Mouse (Mus musculus): ENCODE results near the gene Smad3. TPM values are rescaled to one million over a fixed set of nuclear protein-coding genes. Genes with fewer than 3 reads are reported as not detected.
A peak's percentile ranks its signal among the peaks of the same experiment; 100 is the strongest.

The Smad3 gene
- polyA plus RNA-seq (2012; ENCODE audit: insufficient read depth, insufficient read length, missing spikeins) = 6.3 and 10.3 TPM in 2 replicates

GRCm38 (mm10) chr9:63757865-63758440 is at the start of gene Smad3:
Smad3 (minus strand) TSS chr9:63757994.
- Histone ChIP-seq H3K27ac (replicated peaks; ENCODE audit: low read depth, low read length) (peak within 1 kb of the TSS; percentile 54), H3K4me3 (ENCODE audit: insufficient read depth, low read depth, low read length) (peak within 1 kb of the TSS; percentile 87), H3K4me1 (ENCODE audit: control insufficient read depth, insufficient read depth, insufficient read length, low read length) (peaks cover 10% of the 10 kb centered on the region)

- no peaks in the 10 kb centered on the region for H3K4me1 ChIP-seq (ENCODE audit: control insufficient read depth, insufficient read depth, insufficient read length, low read length)
- H3K4me3 ChIP-seq (ENCODE audit: insufficient read depth, low read depth, low read length) = no peak overlapping the region
- H3K27ac ChIP-seq (replicated peaks; ENCODE audit: low read depth, low read length) = no peak overlapping the region
These were observed 47.1 kb upstream of the Smad3 start for GRCm38 (mm10) chr9:63804847-63805246.

- Histone ChIP-seq H3K27ac (replicated peaks; ENCODE audit: low read depth, low read length) (no peak overlapping the region), H3K4me3 (ENCODE audit: insufficient read depth, low read depth, low read length) (no peak overlapping the region), H3K4me1 (ENCODE audit: control insufficient read depth, insufficient read depth, insufficient read length, low read length) (no peaks in the 10 kb centered on the region)
These were observed 45.4 kb upstream of the Smad3 start for GRCm38 (mm10) chr9:63803181-63803591.

GRCm38 (mm10) chr9:63802504-63802903 is 44.7 kb upstream of the Smad3 start:
- H3K4me3 ChIP-seq (ENCODE audit: insufficient read depth, low read depth, low read length) = no peak overlapping the region
- no peaks in the 10 kb centered on the region for H3K4me1 ChIP-seq (ENCODE audit: control insufficient read depth, insufficient read depth, insufficient read length, low read length)
- H3K27ac ChIP-seq (replicated peaks; ENCODE audit: low read depth, low read length) = no peak overlapping the region

GRCm38 (mm10) chr9:63802080-63802479 is 44.3 kb upstream of the Smad3 start:
- no peak overlapping the region for H3K4me3 ChIP-seq (ENCODE audit: insufficient read depth, low read depth, low read length)
- no peaks in the 10 kb centered on the region for H3K4me1 ChIP-seq (ENCODE audit: control insufficient read depth, insufficient read depth, insufficient read length, low read length)
- no peak overlapping the region for H3K27ac ChIP-seq (replicated peaks; ENCODE audit: low read depth, low read length)

- peaks cover 8% of the 10 kb centered on the region for H3K4me1 ChIP-seq (ENCODE audit: control insufficient read depth, insufficient read depth, insufficient read length, low read length)
- H3K27ac ChIP-seq (replicated peaks; ENCODE audit: low read depth, low read length) = 0 out of 2 replicates have a peak overlapping the region, but pooled peaks have one; percentile 1
- H3K4me3 ChIP-seq (ENCODE audit: insufficient read depth, low read depth, low read length) = no peak overlapping the region
These were observed 38.6 kb upstream of the Smad3 start for GRCm38 (mm10) chr9:63796429-63796828.

GRCm38 (mm10) chr9:63793731-63794495 is 36.1 kb upstream of the Smad3 start:
- Histone ChIP-seq H3K4me3 (ENCODE audit: insufficient read depth, low read depth, low read length) (no peak overlapping the region), H3K27ac (replicated peaks; ENCODE audit: low read depth, low read length) (no peak overlapping the region), H3K4me1 (ENCODE audit: control insufficient read depth, insufficient read depth, insufficient read length, low read length) (peaks cover 8% of the 10 kb centered on the region)

GRCm38 (mm10) chr9:63791716-63792115 is 33.9 kb upstream of the Smad3 start:
- Histone ChIP-seq H3K4me1 (ENCODE audit: control insufficient read depth, insufficient read depth, insufficient read length, low read length) (peaks cover 25% of the 10 kb centered on the region), H3K4me3 (ENCODE audit: insufficient read depth, low read depth, low read length) (no peak overlapping the region), H3K27ac (replicated peaks; ENCODE audit: low read depth, low read length) (no peak overlapping the region; the same call in 1 of the 2 replicates)

- H3K27ac ChIP-seq (replicated peaks; ENCODE audit: low read depth, low read length) = no peak overlapping the region; the same call in 1 of the 2 replicates
- peaks cover 29% of the 10 kb centered on the region for H3K4me1 ChIP-seq (ENCODE audit: control insufficient read depth, insufficient read depth, insufficient read length, low read length)
- no peak overlapping the region for H3K4me3 ChIP-seq (ENCODE audit: insufficient read depth, low read depth, low read length)
These were observed 33.5 kb upstream of the Smad3 start for GRCm38 (mm10) chr9:63791275-63791674.

GRCm38 (mm10) chr9:63790222-63790621 is 32.4 kb upstream of the Smad3 start:
- peaks cover 35% of the 10 kb centered on the region for H3K4me1 ChIP-seq (ENCODE audit: control insufficient read depth, insufficient read depth, insufficient read length, low read length)
- H3K27ac ChIP-seq (replicated peaks; ENCODE audit: low read depth, low read length) = no peak overlapping the region
- no peak overlapping the region for H3K4me3 ChIP-seq (ENCODE audit: insufficient read depth, low read depth, low read length)

GRCm38 (mm10) chr9:63789386-63789785 is 31.6 kb upstream of the Smad3 start:
- peaks cover 35% of the 10 kb centered on the region for H3K4me1 ChIP-seq (ENCODE audit: control insufficient read depth, insufficient read depth, insufficient read length, low read length)
- no peak overlapping the region for H3K4me3 ChIP-seq (ENCODE audit: insufficient read depth, low read depth, low read length)
- 0 out of 2 replicates have a peak overlapping the region, but pooled peaks have one; percentile 43 for H3K27ac ChIP-seq (replicated peaks; ENCODE audit: low read depth, low read length)

- no peak overlapping the region for H3K4me3 ChIP-seq (ENCODE audit: insufficient read depth, low read depth, low read length)
- no peak overlapping the region; the same call in 1 of the 2 replicates for H3K27ac ChIP-seq (replicated peaks; ENCODE audit: low read depth, low read length)
- peaks cover 27% of the 10 kb centered on the region for H3K4me1 ChIP-seq (ENCODE audit: control insufficient read depth, insufficient read depth, insufficient read length, low read length)
These were observed 29.8 kb upstream of the Smad3 start for GRCm38 (mm10) chr9:63787606-63788005.

- H3K4me3 ChIP-seq (ENCODE audit: insufficient read depth, low read depth, low read length) = no peak overlapping the region
- no peak overlapping the region for H3K27ac ChIP-seq (replicated peaks; ENCODE audit: low read depth, low read length)
- peaks cover 28% of the 10 kb centered on the region for H3K4me1 ChIP-seq (ENCODE audit: control insufficient read depth, insufficient read depth, insufficient read length, low read length)
These were observed 29.3 kb upstream of the Smad3 start for GRCm38 (mm10) chr9:63787086-63787485.

GRCm38 (mm10) chr9:63786026-63786670 is 28.4 kb upstream of the Smad3 start:
- H3K27ac ChIP-seq (replicated peaks; ENCODE audit: low read depth, low read length) = no peak overlapping the region
- H3K4me1 ChIP-seq (ENCODE audit: control insufficient read depth, insufficient read depth, insufficient read length, low read length) = peaks cover 30% of the 10 kb centered on the region
- no peak overlapping the region for H3K4me3 ChIP-seq (ENCODE audit: insufficient read depth, low read depth, low read length)

GRCm38 (mm10) chr9:63785492-63785891 is 27.7 kb upstream of the Smad3 start:
- Histone ChIP-seq H3K27ac (replicated peaks; ENCODE audit: low read depth, low read length) (no peak overlapping the region), H3K4me3 (ENCODE audit: insufficient read depth, low read depth, low read length) (no peak overlapping the region), H3K4me1 (ENCODE audit: control insufficient read depth, insufficient read depth, insufficient read length, low read length) (peaks cover 32% of the 10 kb centered on the region)

Data from brown adipose tissue, adult 24 weeks (tissue).